Mouse (Mus musculus) lung, postnatal 25 days (tissue): ENCODE data around the gene Sulf2.
A peak's percentile ranks its signal among the peaks of the same experiment; 100 is the strongest.

ENCODE experiments used
- DNase-seq: peaks from one replicate; pipeline ENCODE4 v3.0.0; 2022; ENCODE audit warnings: low spot score

Gene Sulf2

GRCm38 (mm10) chr2:166149482-166149881, 6.0 kb downstream of the Sulf2 start:
- DNase-seq = no peak

- DNase-seq = no peak
Measured at GRCm38 (mm10) chr2:166148672-166149332, 6.7 kb downstream of the Sulf2 start.

DNA sequence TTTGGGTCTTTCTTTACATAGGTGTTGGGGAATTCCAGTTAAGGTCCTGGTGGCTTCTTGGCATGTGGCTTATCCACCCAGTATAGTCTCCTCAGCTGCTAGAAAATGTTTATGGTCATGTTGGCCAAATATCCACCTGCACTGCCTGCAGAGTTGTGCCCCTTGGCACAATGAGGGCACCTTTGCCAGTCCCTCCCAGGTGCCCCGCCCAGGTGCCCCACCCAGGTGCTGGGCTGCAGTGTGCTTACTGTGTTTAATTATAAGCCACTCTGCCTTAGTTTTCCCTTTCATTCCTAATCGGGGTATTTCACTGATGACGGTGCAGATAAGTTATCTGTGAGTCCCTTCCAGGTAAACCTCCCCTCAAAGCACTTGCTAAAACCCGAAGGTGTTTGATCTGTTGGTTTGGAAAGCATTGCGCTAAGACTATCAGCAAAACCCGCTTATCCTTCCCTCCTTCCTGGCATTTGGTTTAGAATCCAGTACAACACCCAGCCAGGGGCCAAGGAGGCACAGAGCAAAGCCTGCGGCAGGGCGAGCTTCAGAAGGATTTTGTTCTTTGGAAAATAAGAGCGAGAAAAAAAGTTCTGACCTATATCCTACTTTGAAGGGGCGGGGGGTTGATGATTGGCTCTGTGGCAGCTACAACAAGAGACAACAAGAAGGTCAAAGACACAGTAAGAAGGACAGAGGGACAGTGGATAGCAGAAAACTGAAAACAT, 7.4 kb downstream of the Sulf2 start:
- no peak for DNase-seq

DNA sequence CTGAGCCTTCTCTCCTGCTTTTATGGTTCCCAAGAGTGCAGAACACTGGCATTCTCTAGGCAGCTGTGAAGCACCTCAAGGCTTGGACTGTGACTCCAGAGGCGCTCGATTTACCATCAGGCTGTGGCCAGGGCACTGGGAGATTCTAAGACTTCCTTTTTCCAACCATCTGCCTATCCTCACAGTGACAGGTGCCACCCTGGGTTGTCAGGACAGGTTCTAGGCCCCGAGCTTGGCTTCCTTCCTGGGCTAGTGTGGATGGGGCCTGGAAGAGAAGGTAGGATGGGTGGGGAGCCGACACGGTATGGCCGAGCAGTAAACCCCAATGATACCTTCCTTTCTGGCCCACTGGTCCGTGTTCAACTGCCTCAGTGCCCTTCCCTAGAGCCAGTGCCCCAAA, 9.0 kb downstream of the Sulf2 start:
- DNase-seq = no peak

GRCm38 (mm10) chr2:166145031-166145430, 10.4 kb downstream of the Sulf2 start:
- DNase-seq = peak; percentile 76

GRCm38 (mm10) chr2:166143871-166144270, 11.6 kb downstream of the Sulf2 start:
- no peak for DNase-seq

GRCm38 (mm10) chr2:166142561-166143112, 12.8 kb downstream of the Sulf2 start:
- no peak for DNase-seq

DNA sequence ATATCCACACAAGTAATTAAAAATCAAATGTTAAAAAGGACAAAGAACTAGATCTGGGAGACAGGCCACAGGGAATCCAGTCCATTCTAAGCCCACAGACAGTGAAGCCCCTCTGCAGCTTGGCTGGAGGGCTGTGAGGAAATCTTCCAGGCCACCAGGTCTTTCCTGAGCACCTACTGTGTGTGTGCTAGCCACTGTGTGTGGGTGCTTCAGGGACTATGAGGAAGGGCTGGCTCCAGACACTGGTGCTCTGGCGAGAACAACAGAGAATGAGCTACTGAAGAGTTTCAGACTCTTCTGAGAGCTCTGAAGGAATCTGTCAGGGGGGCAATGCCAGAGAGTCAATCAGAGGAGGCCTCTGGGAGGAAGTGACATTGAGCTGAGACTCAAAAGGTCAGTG, 13.6 kb downstream of the Sulf2 start:
- DNase-seq = no peak

DNA sequence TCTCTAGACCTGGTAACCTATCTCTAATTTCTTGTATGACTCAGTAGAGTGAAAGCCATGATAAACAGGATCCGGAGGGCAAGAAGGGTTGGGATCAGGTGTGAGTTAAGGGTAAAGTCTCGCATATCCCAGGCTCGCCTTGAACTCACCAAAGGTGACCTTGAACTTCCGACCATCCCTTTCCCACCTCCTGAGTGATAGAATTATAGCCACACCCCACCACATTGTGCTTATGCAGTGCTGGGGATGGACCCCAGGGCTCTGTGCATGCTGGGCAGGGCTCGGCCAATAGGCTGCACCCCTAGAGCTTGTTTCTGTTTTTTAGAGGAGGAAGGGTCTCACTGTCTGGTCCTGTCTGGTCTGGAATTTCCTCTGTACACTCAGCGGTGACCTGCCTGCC, 14.4 kb downstream of the Sulf2 start:
- no peak for DNase-seq

DNA sequence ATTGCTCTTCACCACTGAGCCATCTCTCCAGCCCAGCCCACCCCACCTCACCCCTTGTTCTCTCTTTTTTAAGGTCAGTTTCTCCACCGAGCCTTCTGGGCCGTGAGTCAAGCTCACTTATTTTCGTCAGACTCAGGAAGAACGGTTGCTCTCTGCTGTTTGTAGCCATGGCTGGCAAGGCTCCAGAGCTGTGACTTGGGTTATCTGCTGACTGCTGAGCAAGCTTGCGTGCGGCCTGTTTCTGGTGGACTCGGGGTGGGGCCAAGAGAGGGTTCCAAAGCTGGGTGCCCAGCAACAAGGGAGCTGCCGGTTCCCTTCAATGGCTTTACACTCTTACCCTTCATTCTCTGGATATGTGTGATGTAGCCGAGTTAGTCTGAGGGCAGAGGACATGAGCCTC, 15.0 kb downstream of the Sulf2 start:
- DNase-seq = peak; percentile 57

GRCm38 (mm10) chr2:166138308-166138707, 17.2 kb downstream of the Sulf2 start:
- DNase-seq = no peak

DNA sequence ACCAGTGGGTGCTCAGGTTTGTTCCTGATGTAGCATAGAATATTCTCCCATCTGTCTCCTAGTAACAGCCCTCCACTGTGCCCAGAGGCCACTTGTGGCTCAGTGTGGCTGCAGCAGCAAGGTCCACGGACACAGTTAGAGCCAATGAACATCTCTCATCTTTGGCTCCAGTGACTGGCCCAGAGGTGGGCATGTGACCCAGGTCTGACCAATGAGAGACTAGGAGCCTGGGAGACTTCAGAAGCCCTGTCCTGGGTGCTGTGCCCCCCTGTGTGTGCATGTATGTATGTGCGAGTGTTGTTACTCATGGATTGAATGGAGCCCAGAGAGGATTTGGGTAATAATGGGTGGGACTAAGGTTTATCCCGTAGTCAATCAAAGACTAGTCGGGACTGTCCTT, 18.0 kb downstream of the Sulf2 start:
- DNase-seq = no peak

- peak; percentile 52 for DNase-seq
Measured at GRCm38 (mm10) chr2:166135711-166136485, 19.6 kb downstream of the Sulf2 start.

- no peak for DNase-seq
Measured at GRCm38 (mm10) chr2:166128756-166129155, 26.7 kb downstream of the Sulf2 start.

DNA sequence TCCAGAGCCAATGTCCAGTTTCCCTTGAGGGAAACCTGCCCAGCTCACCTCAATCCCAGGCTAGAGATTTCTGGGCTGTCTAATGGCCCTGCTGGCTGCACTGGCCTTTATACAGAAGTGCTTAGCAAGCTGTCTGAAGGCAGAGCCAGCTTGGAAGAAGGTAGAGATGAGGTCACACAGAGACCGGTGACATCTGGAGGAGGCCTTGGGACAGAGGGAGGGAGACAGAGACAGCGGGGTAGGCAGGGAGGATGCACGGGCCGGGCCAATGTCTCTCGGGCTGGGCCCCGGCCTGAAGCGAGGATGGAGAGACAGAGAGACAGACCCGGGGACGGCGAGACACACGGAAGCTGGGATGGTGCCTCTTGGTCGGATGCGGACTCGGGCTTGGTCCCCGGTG, 27.4 kb downstream of the Sulf2 start:
- no peak for DNase-seq

GRCm38 (mm10) chr2:166126343-166126742, 29.1 kb downstream of the Sulf2 start:
- DNase-seq = peak; percentile 49

GRCm38 (mm10) chr2:166125492-166126252, 29.8 kb downstream of the Sulf2 start:
- no peak for DNase-seq

GRCm38 (mm10) chr2:166125033-166125432, 30.4 kb downstream of the Sulf2 start:
- DNase-seq = no peak

- peak; percentile 30 for DNase-seq
Measured at GRCm38 (mm10) chr2:166122781-166123180, 32.7 kb downstream of the Sulf2 start.

GRCm38 (mm10) chr2:166121681-166122355, 33.6 kb downstream of the Sulf2 start:
- no peak for DNase-seq

DNA sequence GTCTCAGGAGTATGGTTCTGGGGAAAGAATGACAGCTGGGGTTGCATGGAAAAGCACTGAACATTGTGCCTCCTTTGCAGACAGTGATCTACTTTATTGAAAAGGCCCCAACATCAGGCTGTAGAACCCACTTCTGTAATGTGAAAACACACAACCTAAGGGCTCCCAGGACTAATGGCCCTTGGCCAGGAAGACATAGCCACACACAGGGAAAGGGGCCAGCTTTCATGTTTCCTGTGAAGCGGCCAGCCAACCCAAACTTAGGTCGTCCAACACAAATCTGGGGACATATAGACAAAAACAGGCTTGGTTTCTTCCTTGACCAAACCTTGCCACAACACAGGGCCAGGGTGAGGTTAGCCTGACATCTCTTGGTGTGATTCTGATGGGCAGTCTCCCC, 35.5 kb downstream of the Sulf2 start:
- no peak for DNase-seq
